Mouse (Mus musculus): ENCODE measurements around the gene Dthd1.

The Dthd1 gene

DNA sequence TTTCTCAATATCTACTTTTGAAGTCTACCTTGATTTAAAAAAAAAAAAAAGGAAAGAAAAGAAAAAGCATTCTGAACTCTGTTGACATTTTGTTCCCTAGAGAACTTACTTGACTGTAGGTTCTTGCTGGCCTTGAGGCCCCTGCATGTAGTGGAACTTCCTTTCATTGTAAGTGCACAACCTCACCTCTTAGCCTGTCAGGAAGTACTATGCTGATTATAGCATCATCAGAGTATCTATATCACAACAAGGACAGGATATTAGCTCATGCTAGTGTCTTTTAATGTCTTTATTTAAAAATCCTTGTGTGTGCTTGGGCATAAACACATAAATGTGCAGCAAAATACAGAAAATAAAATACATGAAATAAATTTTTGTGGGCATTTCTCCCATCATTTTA is 53.4 kb downstream of the Dthd1 start:
- DNase-seq = no peak

DNA sequence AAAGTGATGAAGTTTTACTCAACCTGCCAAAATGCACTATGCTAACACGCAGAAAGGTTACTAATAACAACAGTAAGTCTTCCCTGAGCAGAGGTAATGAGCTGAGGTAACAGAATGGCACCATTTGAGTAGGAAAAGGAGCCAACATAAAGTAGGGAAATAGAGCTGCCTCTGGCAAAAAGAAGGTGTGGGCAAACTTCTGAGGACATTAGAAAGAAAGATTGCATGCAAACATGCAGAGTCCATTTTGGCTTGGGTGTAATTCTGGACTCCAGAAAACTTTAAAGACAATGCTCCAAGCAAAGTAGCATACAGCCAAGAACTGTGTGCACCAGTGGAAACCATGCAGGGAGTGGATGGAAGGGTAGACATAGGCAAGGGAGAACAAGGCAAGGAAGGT is 65.9 kb downstream of the Dthd1 start:
- no peak for DNase-seq

DNA sequence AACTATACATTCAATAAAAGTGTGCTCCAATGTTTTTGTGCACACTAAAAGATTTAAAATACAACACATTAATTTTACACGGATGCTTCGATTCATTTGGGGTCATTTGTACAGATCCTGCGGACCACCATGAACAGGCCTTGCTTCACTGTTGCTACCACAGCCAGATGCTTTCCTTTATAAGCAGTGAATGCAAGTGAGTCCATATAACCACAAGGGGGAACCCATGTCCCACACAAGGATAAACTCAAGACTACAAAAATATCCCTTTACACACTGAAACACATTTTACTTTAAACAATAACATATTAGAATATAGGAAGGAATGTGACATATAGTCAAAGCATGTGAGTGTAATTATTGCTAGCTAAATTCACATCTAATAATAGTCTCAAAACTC is 81.7 kb downstream of the Dthd1 start:
- DNase-seq = no peak

DNA sequence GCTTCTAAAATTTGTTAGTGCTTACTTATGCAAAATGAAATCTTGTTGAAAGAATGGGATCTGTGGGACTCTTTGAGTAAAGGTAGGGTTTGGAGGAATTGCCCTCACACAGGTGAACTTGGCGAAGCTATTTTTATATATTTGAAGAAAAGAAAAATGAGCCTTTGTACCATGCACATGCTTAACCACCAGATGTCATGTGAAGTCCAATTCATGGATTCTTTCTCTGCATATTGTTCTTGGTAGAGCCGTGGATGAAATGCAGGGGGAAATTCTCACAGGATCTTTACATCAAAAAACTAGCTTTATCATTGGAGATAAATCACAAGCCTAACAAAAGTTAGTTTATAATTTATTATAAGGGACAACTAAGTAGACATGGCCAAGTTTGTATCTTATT is 93.3 kb downstream of the Dthd1 start:
- no peak for DNase-seq

DNA sequence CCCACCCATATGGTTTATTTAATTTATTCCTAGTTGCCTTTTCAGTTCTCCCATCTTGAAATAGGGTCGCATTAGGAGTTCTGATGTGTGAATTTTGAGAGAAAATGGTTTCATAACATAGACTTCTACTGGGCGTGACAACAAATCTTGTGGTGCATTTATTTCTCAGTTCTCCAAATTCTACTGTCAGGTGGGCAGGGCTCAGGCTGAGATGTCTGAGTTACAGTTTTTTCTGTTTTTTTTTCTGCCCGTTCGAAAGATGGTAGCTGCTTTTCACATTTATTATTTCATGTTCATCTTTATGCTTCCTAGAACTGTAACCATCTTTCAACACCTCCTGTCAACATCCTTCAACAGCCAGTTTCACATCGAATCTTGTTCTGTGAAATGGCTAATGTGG is 95.5 kb downstream of the Dthd1 start:
- DNase-seq = no peak

DNA sequence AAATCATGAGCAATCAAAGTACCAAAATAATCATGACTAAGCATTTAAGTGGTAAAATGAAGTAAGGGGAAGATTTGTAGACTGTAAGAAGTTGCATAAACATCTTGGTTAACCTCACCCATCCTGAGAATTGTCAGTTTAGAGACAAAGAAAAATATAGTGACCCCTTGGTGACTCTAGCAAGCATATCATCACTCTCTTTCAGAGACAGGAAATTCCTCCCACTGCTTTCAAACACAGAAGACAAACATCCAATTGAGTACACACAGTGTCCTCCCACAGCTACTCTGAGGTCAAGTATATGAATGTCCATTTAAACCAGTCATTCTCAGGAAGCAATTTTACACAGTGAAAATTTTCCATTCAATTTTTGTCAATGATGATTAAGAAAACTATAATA is 111.0 kb downstream of the Dthd1 start:
- no peak for DNase-seq
